Mouse (Mus musculus) forebrain, embryonic 16.5 days (tissue): ENCODE measurements around the gene Hist1h2ac. TPM values are rescaled to one million over a fixed set of nuclear protein-coding genes. Genes with fewer than 3 reads are reported as not detected.

ENCODE experiments used
- ATAC-seq: fragments of 200-750 bp; cut with Nextera tagmentation; 2 replicates; pipeline ENCODE4 v1.8.0; 2017; ENCODE audit warnings: mild to moderate bottlenecking, moderate library complexity
- H3K27ac ChIP-seq: fragments of 300-500 bp; sonication (generic); 2 replicates; pipeline ENCODE4 v1.5.1; 2014; ENCODE audit warnings: low read length, control low read depth
- H3K27me3 ChIP-seq: fragments of 300-500 bp; sonication (generic); replicated peaks from 2 replicates; pipeline ENCODE4 v1.6.1; 2014; ENCODE audit warnings: low read length; ENCODE audit not compliant: control insufficient read depth, insufficient read depth
- H3K36me3 ChIP-seq: fragments of 300-500 bp; sonication (generic); 2 replicates; pipeline ENCODE4 v1.6.1; 2014; ENCODE audit not compliant: control insufficient read depth, insufficient read depth
- H3K4me1 ChIP-seq: fragments of 300-500 bp; sonication (generic); replicated peaks from 2 replicates; pipeline ENCODE4 v1.6.1; 2014; ENCODE audit warnings: low read length; ENCODE audit not compliant: control insufficient read depth, insufficient read depth
- H3K4me2 ChIP-seq: fragments of 300-500 bp; sonication (generic); 2 replicates; pipeline ENCODE4 v1.6.1; 2014; ENCODE audit warnings: mild to moderate bottlenecking, low read length, control low read depth
- H3K4me3 ChIP-seq: fragments of 300-500 bp; sonication (generic); replicated peaks from 2 replicates; pipeline ENCODE4 v1.5.1; 2014; ENCODE audit warnings: mild to moderate bottlenecking, low read length, control low read depth
- H3K9ac ChIP-seq: fragments of 300-500 bp; sonication (generic); replicated peaks from 2 replicates; pipeline ENCODE4 v1.6.1; 2014; ENCODE audit warnings: low read depth, low read length, control low read depth
- H3K9me3 ChIP-seq: fragments of 300-500 bp; sonication (generic); 2 replicates; pipeline ENCODE4 v1.6.1; 2016; ENCODE audit warnings: low read length; ENCODE audit not compliant: control insufficient read depth
- WGBS: fragments of 180-500 bp; shearing (Covaris S2); extraction: QIAGEN DNeasy Blood & Tissue Kit; methylation state at CpG from one replicate; pipeline ENCODE4 v1.1.7; 2014; 5-methylcytosine and 5-hydroxymethylcytosine counted together
- polyA plus RNA-seq: library from polyadenylated mRNA; unstranded; fragments of >200 nt; fragmentation: Nextera tagmentation; extraction: Ambion mirVana; gene quantifications from 2 replicates; pipeline ENCODE4 v1.2.1, GENCODE M21; 2015

The Hist1h2ac gene
- polyA plus RNA-seq, 1 experiment from 2014 or later = 0.80 TPM

GRCm38 (mm10) chr13:23702220-23702619 lies 18.5 kb upstream of the Hist1h2ac start:
- Histone ChIP-seq H3K4me2 (no peak overlapping the region), H3K27me3 (no peaks in the 10 kb centered on the region), H3K4me1 (peaks cover 4% of the 10 kb centered on the region), H3K4me3 (no peak overlapping the region), H3K27ac (no peak overlapping the region), H3K9me3 (no peaks in the 10 kb centered on the region), H3K36me3 (no peaks in the 10 kb centered on the region), H3K9ac (no peak overlapping the region)
- no peak for ATAC-seq
- 84% methylated on average over 4 of the region's 4 CpGs for WGBS

GRCm38 (mm10) chr13:23700786-23701520 lies 17.2 kb upstream of the Hist1h2ac start:
- no peak overlapping the region for H3K9ac ChIP-seq
- no peaks in the 10 kb centered on the region for H3K27me3 ChIP-seq
- 30% methylated on average over 8 of the region's 8 CpGs for WGBS
- H3K9me3 ChIP-seq = no peaks in the 10 kb centered on the region
- no peak overlapping the region for H3K4me2 ChIP-seq
- peak; percentile 30; the same call in 1 of the 2 replicates for ATAC-seq
- peaks cover 4% of the 10 kb centered on the region for H3K4me1 ChIP-seq
- no peaks in the 10 kb centered on the region for H3K36me3 ChIP-seq
- no peak overlapping the region for H3K4me3 ChIP-seq
- H3K27ac ChIP-seq = no peak overlapping the region

- Histone ChIP-seq H3K4me2 (no peak overlapping the region), H3K36me3 (no peaks in the 10 kb centered on the region), H3K27me3 (no peaks in the 10 kb centered on the region), H3K9ac (no peak overlapping the region), H3K27ac (no peak overlapping the region), H3K4me1 (peaks cover 4% of the 10 kb centered on the region), H3K9me3 (no peaks in the 10 kb centered on the region), H3K4me3 (no peak overlapping the region)
- ATAC-seq = no peak
- WGBS = 65% methylated on average over 3 of the region's 3 CpGs
Observed at GRCm38 (mm10) chr13:23699767-23700166, 16.0 kb upstream of the Hist1h2ac start.

- Histone ChIP-seq H3K27ac (peak overlapping the region; percentile 62), H3K9ac (no peak overlapping the region), H3K36me3 (no peaks in the 10 kb centered on the region)
Observed at GRCm38 (mm10) chr13:23698996-23699395, 15.2 kb upstream of the Hist1h2ac start.

GRCm38 (mm10) chr13:23698300-23698693 lies 14.5 kb upstream of the Hist1h2ac start, which contains the start of gene Hist1h4c:
Gene Hist1h4c, minus strand, starts transcription at chr13:23698454.
- peak within 1 kb of the TSS; percentile 65 for H3K4me2 ChIP-seq
- H3K9ac ChIP-seq = peak within 1 kb of the TSS; percentile 49
- peaks cover 4% of the 10 kb centered on the region for H3K4me1 ChIP-seq
- peak within 1 kb of the TSS; percentile 46 for H3K4me3 ChIP-seq
- no peaks in the 10 kb centered on the region for H3K36me3 ChIP-seq
- H3K9me3 ChIP-seq = no peaks in the 10 kb centered on the region
- WGBS = under 1% methylated on average over 20 of the region's 22 CpGs
- ATAC-seq = peak; percentile 96
- peak within 1 kb of the TSS; percentile 86 for H3K27ac ChIP-seq
- H3K27me3 ChIP-seq = no peaks in the 10 kb centered on the region

More at GRCm38 (mm10) chr13:23698996-23699395, 15.2 kb upstream of the Hist1h2ac start:
- Histone ChIP-seq H3K4me3 (no peak overlapping the region), H3K4me2 (peak overlapping the region; percentile 52), H3K4me1 (peaks cover 4% of the 10 kb centered on the region), H3K27me3 (no peaks in the 10 kb centered on the region), H3K9me3 (no peaks in the 10 kb centered on the region)
- 46% methylated on average over 6 of the region's 6 CpGs for WGBS
- no peak for ATAC-seq

GRCm38 (mm10) chr13:23697491-23698299 lies 13.9 kb upstream of the Hist1h2ac start:
- peak overlapping the region; percentile 86 for H3K27ac ChIP-seq
- WGBS = under 1% methylated on average over 22 of the region's 32 CpGs
- H3K4me3 ChIP-seq = peak overlapping the region; percentile 46
- H3K4me1 ChIP-seq = peaks cover 4% of the 10 kb centered on the region
- peak overlapping the region; percentile 65 for H3K4me2 ChIP-seq
- no peaks in the 10 kb centered on the region for H3K27me3 ChIP-seq
- ATAC-seq = peak; percentile 51
- no peaks in the 10 kb centered on the region for H3K9me3 ChIP-seq
- H3K36me3 ChIP-seq = no peaks in the 10 kb centered on the region
- H3K9ac ChIP-seq = peak overlapping the region; percentile 49

- no peak for ATAC-seq
- no peaks in the 10 kb centered on the region for H3K36me3 ChIP-seq
- no peak overlapping the region for H3K4me3 ChIP-seq
- no peak overlapping the region for H3K4me2 ChIP-seq
- 70% methylated on average over 15 of the region's 15 CpGs for WGBS
- H3K9me3 ChIP-seq = no peaks in the 10 kb centered on the region
- no peaks in the 10 kb centered on the region for H3K27me3 ChIP-seq
- peaks cover 4% of the 10 kb centered on the region for H3K4me1 ChIP-seq
- H3K9ac ChIP-seq = no peak overlapping the region
- H3K27ac ChIP-seq = no peak overlapping the region
Observed at GRCm38 (mm10) chr13:23696061-23696474, 12.3 kb upstream of the Hist1h2ac start.

GRCm38 (mm10) chr13:23695514-23695913 lies 11.8 kb upstream of the Hist1h2ac start, which contains the start of gene Hist1h1t:
Gene Hist1h1t, plus strand, starts transcription at chr13:23695814.
- H3K4me2 ChIP-seq = no peak within 1 kb of the TSS
- H3K9ac ChIP-seq = no peak within 1 kb of the TSS
- no peaks in the 10 kb centered on the region for H3K9me3 ChIP-seq
- no peaks in the 10 kb centered on the region for H3K36me3 ChIP-seq
- no peak within 1 kb of the TSS for H3K27ac ChIP-seq
- no peak for ATAC-seq
- H3K4me3 ChIP-seq = no peak within 1 kb of the TSS
- H3K27me3 ChIP-seq = no peaks in the 10 kb centered on the region
- 55% methylated on average over 13 of the region's 13 CpGs for WGBS
- H3K4me1 ChIP-seq = peaks cover 4% of the 10 kb centered on the region

GRCm38 (mm10) chr13:23694956-23695355 lies 11.2 kb upstream of the Hist1h2ac start:
- Histone ChIP-seq H3K4me3 (no peak overlapping the region), H3K36me3 (no peaks in the 10 kb centered on the region), H3K9ac (no peak overlapping the region), H3K4me1 (peaks cover 4% of the 10 kb centered on the region), H3K27ac (no peak overlapping the region), H3K4me2 (no peak overlapping the region), H3K9me3 (no peaks in the 10 kb centered on the region), H3K27me3 (no peaks in the 10 kb centered on the region)
- no peak for ATAC-seq
- WGBS = 95% methylated on average over 9 of the region's 9 CpGs
